Mouse (Mus musculus): Measurements from ENCODE around the gene Zfp346. TPM values are rescaled to one million over a fixed set of nuclear protein-coding genes. Genes with fewer than 3 reads are reported as not detected.

Gene Zfp346
- polyA plus RNA-seq (2015; fragmentation: Nextera tagmentation; extraction: Ambion mirVana): 6.9 and 7.9 TPM in 2 replicates

DNA sequence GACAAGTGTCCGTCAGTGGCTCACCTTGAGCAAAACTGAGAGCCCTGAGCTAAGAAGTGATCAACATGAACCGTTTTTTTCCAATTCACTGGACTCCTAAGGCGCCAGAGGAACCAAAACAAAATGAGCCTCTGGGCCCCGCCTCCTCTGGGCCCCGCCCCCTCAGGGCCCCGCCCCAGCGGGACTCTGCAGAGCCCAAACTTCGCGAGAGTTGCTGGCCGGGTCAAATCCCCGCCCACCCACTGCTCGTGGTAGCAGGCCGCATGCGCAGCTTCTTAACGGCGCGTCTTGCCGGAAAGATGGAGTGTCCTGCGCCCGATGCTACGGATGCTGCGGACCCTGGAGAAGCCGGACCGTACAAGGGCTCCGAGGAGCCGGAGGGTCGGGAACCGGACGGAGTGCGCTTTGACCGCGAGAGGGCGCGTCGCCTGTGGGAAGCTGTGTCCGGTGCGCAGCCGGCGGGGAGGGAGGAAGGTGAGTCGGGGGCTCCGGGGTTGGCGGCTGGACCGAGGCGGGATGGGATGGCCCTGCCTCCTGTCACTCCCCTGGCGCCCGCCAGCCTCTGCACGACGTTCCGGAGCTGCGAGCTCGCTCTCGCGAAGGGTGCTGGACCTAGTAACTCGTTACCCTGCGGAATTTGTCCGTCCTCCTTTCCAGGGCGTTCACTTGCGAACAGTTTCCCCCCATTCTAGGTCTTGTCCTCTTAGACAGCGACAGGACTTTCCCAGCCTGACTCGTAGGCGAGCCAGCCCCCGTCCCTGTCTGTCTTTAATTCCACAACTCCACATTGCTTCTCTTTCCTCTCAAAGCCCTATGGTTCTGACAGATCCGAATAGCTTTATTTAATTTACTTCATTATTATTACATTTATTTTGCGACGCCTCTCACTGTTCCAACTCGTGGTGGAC is at the start of gene Zfp346:
TSS of gene Zfp346 (plus strand) at position 267 of the 908 bp plus-strand sequence.
- no peaks in the 10 kb centered on the region for H3K27me3 ChIP-seq (replicated peaks; ENCODE audit: insufficient read depth, low read length)
- TF ChIP-seq CTCF (IDR thresholded peaks at IDR 0.05): peak; percentile 62
- TF ChIP-seq EP300 (IDR thresholded peaks at IDR 0.05): no peak
- H3K27ac ChIP-seq (ENCODE audit: low read length): peak within 1 kb of the TSS; percentile 81
- H3K36me3 ChIP-seq (ENCODE audit: insufficient read depth, low read length): no peaks in the 10 kb centered on the region
- under 1% methylated on average over 56 of the region's 66 CpGs for WGBS
- ATAC-seq: peak; percentile 98
- peak; percentile 99 for DNase-seq (ENCODE audit: low spot score)
- no peaks in the 10 kb centered on the region for H3K9me3 ChIP-seq (ENCODE audit: low read length)
- peak within 1 kb of the TSS; percentile 71 for H3K4me3 ChIP-seq (ENCODE audit: low read depth, low read length)
- H3K9ac ChIP-seq (replicated peaks; ENCODE audit: low read depth): peak within 1 kb of the TSS; percentile 57
- H3K4me2 ChIP-seq (replicated peaks; ENCODE audit: low read depth, low read length): peak within 1 kb of the TSS; percentile 68
- H3K4me1 ChIP-seq (ENCODE audit: insufficient read depth, low read depth, low read length): peaks cover 6% of the 10 kb centered on the region; the same call in 1 of the 2 replicates

DNA sequence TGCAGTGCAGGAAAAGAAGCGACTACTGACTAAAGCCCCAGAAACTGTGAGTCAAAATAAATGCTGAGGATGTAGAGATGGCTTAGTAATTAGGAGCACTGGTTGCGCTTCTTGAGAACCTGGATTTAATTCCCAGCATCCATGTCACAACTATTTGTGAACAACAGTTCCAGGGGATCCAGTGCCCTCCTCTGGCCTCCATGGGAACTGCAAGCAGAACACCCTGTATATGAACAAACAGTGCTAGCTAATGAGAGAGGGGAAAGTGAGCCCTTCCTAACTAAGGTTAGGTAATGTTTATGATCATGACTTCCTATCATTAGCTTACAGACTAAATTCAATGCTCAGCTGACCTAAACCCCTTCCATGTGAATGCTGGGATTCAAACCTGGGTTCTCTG is 47.1 kb upstream of the Zfp346 start:
- no peak overlapping the region for H3K4me2 ChIP-seq (replicated peaks; ENCODE audit: low read depth, low read length)
- H3K27ac ChIP-seq (ENCODE audit: low read length): no peak overlapping the region
- ATAC-seq (no peak), DNase-seq (ENCODE audit: low spot score) (no peak)
- peak; percentile 64 for TF ChIP-seq CTCF (IDR thresholded peaks at IDR 0.05)
- TF ChIP-seq EP300 (IDR thresholded peaks at IDR 0.05): no peak
- no peak overlapping the region for H3K9ac ChIP-seq (replicated peaks; ENCODE audit: low read depth)
- no peak overlapping the region for H3K4me3 ChIP-seq (ENCODE audit: low read depth, low read length)
- H3K36me3 ChIP-seq (ENCODE audit: insufficient read depth, low read length): 0 out of 2 replicates have a peak, but pooled peaks cover 4% of the 10 kb centered on the region
- H3K27me3 ChIP-seq (replicated peaks; ENCODE audit: insufficient read depth, low read length): no peaks in the 10 kb centered on the region
- no peaks in the 10 kb centered on the region for H3K4me1 ChIP-seq (ENCODE audit: insufficient read depth, low read depth, low read length)
- H3K9me3 ChIP-seq (ENCODE audit: low read length): no peaks in the 10 kb centered on the region
- WGBS: 97% methylated on average over 2 of the region's 2 CpGs

DNA sequence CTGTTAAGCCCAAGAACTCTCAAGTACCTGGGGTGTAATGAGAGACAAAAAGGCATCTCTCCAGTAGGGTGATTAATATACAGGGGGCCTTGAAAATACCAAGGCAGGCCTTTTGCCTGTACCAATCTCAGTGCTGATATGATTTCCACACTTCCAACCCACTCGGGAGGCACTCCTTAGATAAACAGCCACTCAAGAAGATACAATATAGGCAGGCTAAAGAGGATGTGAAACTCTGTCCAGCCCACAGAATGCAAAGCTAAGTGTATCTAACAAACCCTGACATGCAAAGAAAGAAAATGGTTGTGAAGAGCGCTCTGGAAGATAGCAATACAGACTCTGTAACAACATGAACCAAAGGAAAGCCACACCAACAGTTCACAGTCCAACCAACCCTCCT is 41.8 kb upstream of the Zfp346 start:
- Histone ChIP-seq H3K27ac (ENCODE audit: low read length) (no peak overlapping the region), H3K4me3 (ENCODE audit: low read depth, low read length) (no peak overlapping the region), H3K9me3 (ENCODE audit: low read length) (no peaks in the 10 kb centered on the region), H3K4me2 (replicated peaks; ENCODE audit: low read depth, low read length) (no peak overlapping the region), H3K4me1 (ENCODE audit: insufficient read depth, low read depth, low read length) (no peaks in the 10 kb centered on the region), H3K27me3 (replicated peaks; ENCODE audit: insufficient read depth, low read length) (no peaks in the 10 kb centered on the region), H3K36me3 (ENCODE audit: insufficient read depth, low read length) (0 out of 2 replicates have a peak, but pooled peaks cover 4% of the 10 kb centered on the region), H3K9ac (replicated peaks; ENCODE audit: low read depth) (no peak overlapping the region)
- WGBS: 66% methylated on average over 2 of the region's 2 CpGs
- DNase-seq (ENCODE audit: low spot score) (no peak), ATAC-seq (no peak)
- TF ChIP-seq EP300 (IDR thresholded peaks at IDR 0.05): no peak
- TF ChIP-seq CTCF (IDR thresholded peaks at IDR 0.05): no peak

DNA sequence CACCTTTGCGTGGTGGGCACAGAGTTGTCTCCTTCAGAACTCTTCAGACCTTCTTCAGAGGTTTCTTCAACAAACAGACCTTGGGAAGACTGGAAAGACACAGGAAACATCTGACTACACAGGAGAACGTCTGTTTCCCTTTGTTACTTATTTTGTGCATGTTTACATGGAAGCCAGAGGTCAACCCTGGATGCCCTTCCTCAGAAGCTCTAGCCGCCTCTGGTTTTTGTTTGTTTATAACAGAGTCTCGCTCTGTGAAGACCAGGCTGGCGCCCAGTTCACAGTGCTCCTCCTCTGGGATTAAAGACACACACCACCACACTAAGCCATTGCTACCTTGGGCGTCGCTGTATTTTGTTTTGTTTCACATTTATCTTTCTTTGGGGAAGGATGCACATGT is 35.4 kb upstream of the Zfp346 start:
- H3K4me1 ChIP-seq (ENCODE audit: insufficient read depth, low read depth, low read length): no peaks in the 10 kb centered on the region
- H3K36me3 ChIP-seq (ENCODE audit: insufficient read depth, low read length): no peaks in the 10 kb centered on the region
- no peaks in the 10 kb centered on the region for H3K9me3 ChIP-seq (ENCODE audit: low read length)
- 49% methylated on average over 7 of the region's 7 CpGs for WGBS
- DNase-seq (ENCODE audit: low spot score) (peak; percentile 9), ATAC-seq (peak; percentile 62)
- H3K9ac ChIP-seq (replicated peaks; ENCODE audit: low read depth): no peak overlapping the region
- H3K27ac ChIP-seq (ENCODE audit: low read length): no peak overlapping the region
- no peaks in the 10 kb centered on the region for H3K27me3 ChIP-seq (replicated peaks; ENCODE audit: insufficient read depth, low read length)
- H3K4me3 ChIP-seq (ENCODE audit: low read depth, low read length): no peak overlapping the region
- TF ChIP-seq EP300 (IDR thresholded peaks at IDR 0.05): 0 out of 2 replicates have a peak, but pooled peaks have one; percentile 51
- TF ChIP-seq CTCF (IDR thresholded peaks at IDR 0.05): no peak
- no peak overlapping the region for H3K4me2 ChIP-seq (replicated peaks; ENCODE audit: low read depth, low read length)

DNA sequence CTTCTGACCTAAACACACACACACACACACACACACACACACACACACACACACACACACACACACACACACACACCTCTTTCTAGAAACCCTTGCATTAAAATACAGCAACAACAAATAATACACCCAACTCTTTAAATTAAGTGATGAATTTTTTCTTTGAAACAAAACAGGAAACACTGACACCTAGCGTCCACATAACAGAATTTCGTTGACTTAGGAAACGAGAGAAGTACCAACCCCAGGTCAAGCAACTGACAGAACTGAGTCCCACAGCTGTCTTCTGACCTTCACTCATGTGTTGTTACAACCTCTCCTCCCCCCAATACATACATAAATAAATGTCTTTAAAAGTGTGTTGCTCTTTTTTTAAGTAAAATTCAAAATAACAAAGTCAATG is 33.8 kb upstream of the Zfp346 start:
- Histone ChIP-seq H3K4me1 (ENCODE audit: insufficient read depth, low read depth, low read length) (no peaks in the 10 kb centered on the region), H3K4me2 (replicated peaks; ENCODE audit: low read depth, low read length) (no peak overlapping the region), H3K27me3 (replicated peaks; ENCODE audit: insufficient read depth, low read length) (no peaks in the 10 kb centered on the region), H3K36me3 (ENCODE audit: insufficient read depth, low read length) (peaks cover 5% of the 10 kb centered on the region; the same call in 1 of the 2 replicates), H3K27ac (ENCODE audit: low read length) (no peak overlapping the region), H3K4me3 (ENCODE audit: low read depth, low read length) (no peak overlapping the region), H3K9ac (replicated peaks; ENCODE audit: low read depth) (no peak overlapping the region), H3K9me3 (ENCODE audit: low read length) (no peaks in the 10 kb centered on the region)
- ATAC-seq (no peak), DNase-seq (ENCODE audit: low spot score) (peak; percentile 75)
- 2% methylated on average over 3 of the region's 3 CpGs for WGBS
- TF ChIP-seq CTCF (IDR thresholded peaks at IDR 0.05) (peak; percentile 65), EP300 (IDR thresholded peaks at IDR 0.05) (no peak)

DNA sequence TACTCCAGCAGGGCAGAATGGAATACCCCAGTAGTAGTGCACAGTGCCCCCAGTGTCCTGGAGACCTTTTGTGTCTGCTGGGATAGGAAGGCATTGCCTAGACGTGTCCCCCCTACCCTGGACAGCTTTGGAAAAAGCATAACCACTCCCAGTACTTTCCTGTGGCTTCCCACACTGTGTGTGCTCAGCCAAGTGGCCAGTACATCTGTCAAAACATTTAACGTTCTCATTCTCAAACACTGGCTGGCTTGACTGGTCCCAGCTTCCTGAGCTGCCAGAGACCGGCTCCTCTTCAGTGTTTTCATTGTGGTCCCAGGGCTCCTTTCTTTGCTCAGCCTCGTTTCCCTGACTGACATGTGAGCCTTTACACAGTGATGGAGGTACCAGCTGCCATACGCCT is 29.5 kb upstream of the Zfp346 start:
- no peak overlapping the region for H3K27ac ChIP-seq (ENCODE audit: low read length)
- ATAC-seq (no peak), DNase-seq (ENCODE audit: low spot score) (no peak)
- TF ChIP-seq CTCF (IDR thresholded peaks at IDR 0.05): no peak
- no peak for TF ChIP-seq EP300 (IDR thresholded peaks at IDR 0.05)
- H3K9ac ChIP-seq (replicated peaks; ENCODE audit: low read depth): no peak overlapping the region
- 56% methylated on average over 5 of the region's 5 CpGs for WGBS
- H3K9me3 ChIP-seq (ENCODE audit: low read length): no peaks in the 10 kb centered on the region
- H3K36me3 ChIP-seq (ENCODE audit: insufficient read depth, low read length): peaks cover 5% of the 10 kb centered on the region; the same call in 1 of the 2 replicates
- H3K27me3 ChIP-seq (replicated peaks; ENCODE audit: insufficient read depth, low read length): no peaks in the 10 kb centered on the region
- no peaks in the 10 kb centered on the region for H3K4me1 ChIP-seq (ENCODE audit: insufficient read depth, low read depth, low read length)
- no peak overlapping the region for H3K4me2 ChIP-seq (replicated peaks; ENCODE audit: low read depth, low read length)
- no peak overlapping the region for H3K4me3 ChIP-seq (ENCODE audit: low read depth, low read length)
